Mouse (Mus musculus): ENCODE data around the gene 9430007A20Rik. TPM values are rescaled to one million over a fixed set of nuclear protein-coding genes. Genes with fewer than 3 reads are reported as not detected.

Gene 9430007A20Rik
- not detected in 2 replicates for polyA plus RNA-seq (2012; rRNA removed; ENCODE audit: low replicate concordance)

DNA sequence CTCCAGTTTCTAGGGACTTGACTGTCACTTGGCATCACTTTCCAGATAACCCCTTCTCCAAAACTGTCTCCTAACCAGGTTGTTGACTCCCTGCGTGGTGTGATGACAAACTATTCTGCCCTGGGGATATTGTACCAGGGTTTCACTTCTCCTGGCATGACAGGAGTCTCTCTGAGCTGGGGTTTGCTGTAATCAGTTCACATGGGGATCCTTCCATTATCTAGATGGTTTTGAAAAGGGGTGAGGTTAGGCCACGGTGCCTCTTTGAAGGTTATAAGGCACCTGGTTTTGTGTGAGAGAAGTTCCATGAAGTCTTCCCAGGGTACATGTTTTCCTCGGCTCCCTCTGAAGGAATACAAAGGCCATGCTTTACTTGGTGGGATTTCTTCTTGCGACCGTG lies at the start of gene 9430007A20Rik:
Gene 9430007A20Rik, plus strand, starts transcription at position 301 of the 400 bp plus-strand sequence.

DNA sequence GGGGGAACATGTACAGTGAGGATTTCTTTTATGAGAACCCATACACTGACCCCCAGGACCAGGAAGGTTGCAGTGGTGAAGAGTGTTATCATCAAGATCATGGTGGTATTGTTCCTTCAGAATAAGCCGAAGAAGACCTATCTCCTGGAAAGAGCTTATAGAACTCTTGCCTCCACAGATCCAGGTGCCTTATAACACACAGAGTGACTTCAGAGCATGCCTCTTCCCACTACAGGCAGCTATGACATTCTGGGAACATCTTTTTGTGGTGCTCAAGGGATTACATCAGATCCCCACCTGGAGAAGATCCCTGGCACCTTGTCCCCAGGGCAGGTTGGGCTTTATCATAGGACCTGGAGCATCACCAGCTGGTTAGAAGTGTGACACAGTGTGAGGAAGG lies 45.4 kb downstream of the 9430007A20Rik start, which contains the start of gene Gm13124:
Gene Gm13124, minus strand, starts transcription at position 101 of the 400 bp plus-strand sequence.

Other genes with a start within 250 kb of the 9430007A20Rik start
- not detected in 2 replicates for gene Pramel5, start 239.3 kb upstream of the 9430007A20Rik start, polyA plus RNA-seq (2012; rRNA removed; ENCODE audit: low replicate concordance)
- not detected in 2 replicates for gene Gm13128, start 189.6 kb upstream of the 9430007A20Rik start, polyA plus RNA-seq (2012; rRNA removed; ENCODE audit: low replicate concordance)
- gene Gm13119, start 161.9 kb upstream of the 9430007A20Rik start, polyA plus RNA-seq (2012; rRNA removed; ENCODE audit: low replicate concordance) = not detected in 2 replicates
- not detected in 2 replicates for gene Pramef20, start 141.9 kb upstream of the 9430007A20Rik start, polyA plus RNA-seq (2012; rRNA removed; ENCODE audit: low replicate concordance)
- gene Pramef12, start 111.4 kb upstream of the 9430007A20Rik start, polyA plus RNA-seq (2012; rRNA removed; ENCODE audit: low replicate concordance) = 0.26 TPM in 1 of 2 replicates, not detected in the other
- gene 1700012P22Rik, start 81.0 kb upstream of the 9430007A20Rik start, polyA plus RNA-seq (2012; rRNA removed; ENCODE audit: low replicate concordance) = not detected in 2 replicates
- not detected in 2 replicates for gene Gm9944, start 66.5 kb upstream of the 9430007A20Rik start, polyA plus RNA-seq (2012; rRNA removed; ENCODE audit: low replicate concordance)
- gene Aadacl3, start 56.1 kb upstream of the 9430007A20Rik start, polyA plus RNA-seq (2012; rRNA removed; ENCODE audit: low replicate concordance) = 0.04 TPM in 1 of 2 replicates, not detected in the other
- not detected in 2 replicates for gene Gm13124, start 45.3 kb downstream of the 9430007A20Rik start, polyA plus RNA-seq (2012; rRNA removed; ENCODE audit: low replicate concordance)
- gene Aadacl4, start 93.9 kb downstream of the 9430007A20Rik start, polyA plus RNA-seq (2012; rRNA removed; ENCODE audit: low replicate concordance) = 0.65 TPM in 1 of 2 replicates, not detected in the other
- 1.1 TPM in 1 of 2 replicates, not detected in the other for gene Gm436, start 166.5 kb downstream of the 9430007A20Rik start, polyA plus RNA-seq (2012; rRNA removed; ENCODE audit: low replicate concordance)
- 2.2 TPM in 1 of 2 replicates, not detected in the other for gene Gm13178, start 201.6 kb downstream of the 9430007A20Rik start, polyA plus RNA-seq (2012; rRNA removed; ENCODE audit: low replicate concordance)

Measured in mammary gland, adult 2 months (tissue).